Mouse (Mus musculus): ENCODE results near the gene Cldn5.

Cldn5 gene

GRCm38 (mm10) chr16:18776556-18777100 lies at the start of gene Cldn5:
Gene Cldn5, plus strand, starts transcription at chr16:18776847.
- no peak for DNase-seq (ENCODE audit: low spot score in 2 of 2)

GRCm38 (mm10) chr16:18727536-18728499 lies 48.8 kb upstream of the Cldn5 start:
- peak in 1 of 2 experiments; percentile 22 for DNase-seq (ENCODE audit: low spot score in 2 of 2)

GRCm38 (mm10) chr16:18729185-18729584 lies 47.5 kb upstream of the Cldn5 start:
- no peak for DNase-seq (ENCODE audit: low spot score in 2 of 2)

GRCm38 (mm10) chr16:18730640-18731039 lies 46.0 kb upstream of the Cldn5 start:
- DNase-seq (ENCODE audit: low spot score in 2 of 2), result no peak

GRCm38 (mm10) chr16:18733100-18733956 lies 43.3 kb upstream of the Cldn5 start:
- no peak for DNase-seq (ENCODE audit: low spot score in 2 of 2)

- DNase-seq (ENCODE audit: low spot score in 2 of 2), result no peak
Observed at GRCm38 (mm10) chr16:18738303-18738702, 38.3 kb upstream of the Cldn5 start.

- no peak for DNase-seq (ENCODE audit: low spot score in 2 of 2)
Observed at GRCm38 (mm10) chr16:18746268-18747122, 30.2 kb upstream of the Cldn5 start.

GRCm38 (mm10) chr16:18751101-18751500 lies 25.5 kb upstream of the Cldn5 start:
- DNase-seq (ENCODE audit: low spot score in 2 of 2), result no peak

GRCm38 (mm10) chr16:18751885-18752499 lies 24.7 kb upstream of the Cldn5 start:
- DNase-seq (ENCODE audit: low spot score in 2 of 2), result no peak

GRCm38 (mm10) chr16:18761734-18762133 lies 14.9 kb upstream of the Cldn5 start:
- no peak for DNase-seq (ENCODE audit: low spot score in 2 of 2)

GRCm38 (mm10) chr16:18762960-18763359 lies 13.7 kb upstream of the Cldn5 start:
- DNase-seq (ENCODE audit: low spot score in 2 of 2), result no peak

- DNase-seq (ENCODE audit: low spot score in 2 of 2), result no peak
Observed at GRCm38 (mm10) chr16:18766390-18766789, 10.3 kb upstream of the Cldn5 start.

- no peak for DNase-seq (ENCODE audit: low spot score in 2 of 2)
Observed at GRCm38 (mm10) chr16:18769501-18769900, 7.1 kb upstream of the Cldn5 start.

GRCm38 (mm10) chr16:18773936-18774335 lies 2.7 kb upstream of the Cldn5 start:
- DNase-seq (ENCODE audit: low spot score in 2 of 2), result no peak

GRCm38 (mm10) chr16:18775621-18776555 lies 759 bp upstream of the Cldn5 start:
- no peak for DNase-seq (ENCODE audit: low spot score in 2 of 2)

- DNase-seq (ENCODE audit: low spot score in 2 of 2), result no peak
Observed at GRCm38 (mm10) chr16:18777101-18778080, 744 bp downstream of the Cldn5 start.

GRCm38 (mm10) chr16:18778461-18778860 lies 1.8 kb downstream of the Cldn5 start:
- DNase-seq (ENCODE audit: low spot score in 2 of 2), result no peak

GRCm38 (mm10) chr16:18781810-18782209 lies 5.2 kb downstream of the Cldn5 start:
- DNase-seq (ENCODE audit: low spot score in 2 of 2), result no peak
